Mouse (Mus musculus) testis, adult 2 months (tissue): Measurements from ENCODE around the gene Agxt.

ENCODE experiments used
- CTCF ChIP-seq: fragments of 200-500 bp; IDR thresholded peaks from 2 replicates; pipeline ENCODE4 v1.5.1; 2012; ENCODE audit warnings: low read depth, mild to moderate bottlenecking, inconsistent platforms, low read length, moderate library complexity; ENCODE audit not compliant: control insufficient read depth, insufficient read depth, insufficient replicate concordance
- POLR2A ChIP-seq: fragments of 200-500 bp; IDR thresholded peaks from 2 replicates; pipeline ENCODE4 v1.6.1; 2012; ENCODE audit warnings: low read depth, mild to moderate bottlenecking, inconsistent platforms, low read length, moderate library complexity; ENCODE audit not compliant: control insufficient read depth

DNA sequence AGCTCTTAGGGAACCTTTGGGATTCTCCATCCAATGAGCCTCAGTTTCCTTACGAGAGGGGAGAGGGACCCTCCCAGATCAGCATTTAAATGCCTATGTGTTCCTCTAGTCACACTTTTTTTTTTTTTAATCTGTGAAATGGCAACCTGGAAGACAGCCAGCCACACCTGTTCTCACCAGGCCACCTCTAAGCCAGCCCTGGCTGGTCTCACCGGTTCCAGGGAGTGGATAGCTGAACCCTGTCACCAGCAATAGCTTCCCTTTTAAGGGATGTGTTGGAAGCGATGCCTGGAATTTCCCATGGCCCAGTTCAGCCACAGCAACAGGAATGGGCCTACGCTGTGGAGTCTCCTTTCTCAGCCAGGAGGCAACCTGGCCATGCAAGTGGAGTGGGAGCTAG lies 22.5 kb downstream of the Agxt start:
- TF ChIP-seq POLR2A (no peak), CTCF (no peak)
